Mouse (Mus musculus) forebrain, embryonic 10.5 days (tissue): ENCODE data around the gene Vmn1r206. TPM values are rescaled to one million over a fixed set of nuclear protein-coding genes. Genes with fewer than 3 reads are reported as not detected.
"Not testable (repeated sequence)": the region's sequence is repeated elsewhere in the genome, so short reads cannot be mapped to it uniquely, and the experiment has no call there.

Experiments used
- DNase-seq: peaks from one replicate; pipeline ENCODE4 v3.0.0-alpha.2; 2017; ENCODE audit warnings: low spot score; ENCODE audit errors: extremely low spot score
- H3K27ac ChIP-seq: fragments of 300-500 bp; sonication (generic); 2 replicates; pipeline ENCODE4 v1.5.1; 2016; ENCODE audit warnings: mild to moderate bottlenecking
- H3K27me3 ChIP-seq: fragments of 300-500 bp; sonication (generic); 2 replicates; pipeline ENCODE4 v1.6.1; 2016; ENCODE audit warnings: mild to moderate bottlenecking; ENCODE audit not compliant: poor library complexity, severe bottlenecking
- H3K36me3 ChIP-seq: fragments of 300-500 bp; sonication (generic); replicated peaks from 2 replicates; pipeline ENCODE4 v1.6.1; 2016; ENCODE audit warnings: mild to moderate bottlenecking, moderate library complexity
- H3K4me1 ChIP-seq: fragments of 300-500 bp; sonication (generic); 2 replicates; pipeline ENCODE4 v1.6.1; 2016
- H3K4me3 ChIP-seq: fragments of 300-500 bp; sonication (generic); 2 replicates; pipeline ENCODE4 v1.5.1; 2016; ENCODE audit warnings: mild to moderate bottlenecking, moderate library complexity
- H3K9me3 ChIP-seq: fragments of 300-500 bp; sonication (generic); 2 replicates; pipeline ENCODE4 v1.6.1; 2016; ENCODE audit warnings: mild to moderate bottlenecking, moderate library complexity
- WGBS: fragments of 180-500 bp; shearing (Covaris S2); methylation state at CpG from one replicate; pipeline ENCODE4 v1.1.7; 2016; 5-methylcytosine and 5-hydroxymethylcytosine counted together
- polyA plus RNA-seq: library from polyadenylated mRNA; unstranded; fragments of >200 nt; fragmentation: Nextera tagmentation; extraction: Ambion mirVana; gene quantifications from 2 replicates; pipeline ENCODE4 v1.2.1, GENCODE M21; 2016

Vmn1r206 gene
- polyA plus RNA-seq, result not detected in 2 replicates

GRCm38 (mm10) chr13:22624151-22624550 lies at the start of gene Vmn1r206:
Gene Vmn1r206 (minus strand): TSS chr13:22624251.
- H3K4me3 ChIP-seq, H3K27ac ChIP-seq, H3K36me3 ChIP-seq, DNase-seq, H3K27me3 ChIP-seq, H3K4me1 ChIP-seq, H3K9me3 ChIP-seq: not testable (repeated sequence)

GRCm38 (mm10) chr13:22592900-22593299 lies 31.2 kb downstream of the Vmn1r206 start, which contains the start of gene Vmn1r205:
Gene Vmn1r205 (minus strand): TSS chr13:22593000.
- WGBS, result 94% methylated on average over 3 of the region's 3 CpGs
- DNase-seq, result no peak
- Histone ChIP-seq H3K9me3 (no peaks in the 10 kb centered on the region), H3K36me3 (no peaks in the 10 kb centered on the region), H3K27me3 (no peaks in the 10 kb centered on the region), H3K4me1 (no peaks in the 10 kb centered on the region), H3K4me3 (no peak within 1 kb of the TSS), H3K27ac (no peak within 1 kb of the TSS)

GRCm38 (mm10) chr13:22583336-22583735 lies 40.7 kb downstream of the Vmn1r206 start:
- not testable (repeated sequence) for H3K4me1 ChIP-seq, DNase-seq, H3K4me3 ChIP-seq, H3K9me3 ChIP-seq, H3K27me3 ChIP-seq, H3K36me3 ChIP-seq, H3K27ac ChIP-seq
- 82% methylated on average over 14 of the region's 14 CpGs for WGBS

GRCm38 (mm10) chr13:22574911-22575310 lies 49.1 kb downstream of the Vmn1r206 start:
- H3K9me3 ChIP-seq, DNase-seq, H3K4me1 ChIP-seq, H3K36me3 ChIP-seq, H3K27me3 ChIP-seq, H3K4me3 ChIP-seq, H3K27ac ChIP-seq: not testable (repeated sequence)
- 88% methylated on average over 3 of the region's 3 CpGs for WGBS

Other genes starting within 250 kb of the Vmn1r206 start
- gene Vmn1r199, start 244.4 kb downstream of the Vmn1r206 start, polyA plus RNA-seq, result not detected in 2 replicates
- gene Vmn1r200, start 233.9 kb downstream of the Vmn1r206 start, polyA plus RNA-seq, result not detected in 2 replicates
- not detected in 2 replicates for gene Vmn1r201, start 152.3 kb downstream of the Vmn1r206 start, polyA plus RNA-seq
- gene Vmn1r202, start 118.9 kb downstream of the Vmn1r206 start, polyA plus RNA-seq, result 0.04 TPM in 1 of 2 replicates, not detected in the other
- not detected in 2 replicates for gene Vmn1r203, start 106.1 kb downstream of the Vmn1r206 start, polyA plus RNA-seq
- gene Vmn1r204, start 71.1 kb downstream of the Vmn1r206 start, polyA plus RNA-seq, result not detected in 2 replicates
- gene Vmn1r205, start 31.3 kb downstream of the Vmn1r206 start, polyA plus RNA-seq, result not detected in 2 replicates
- not detected in 2 replicates for gene Vmn1r207-ps, start 105.4 kb upstream of the Vmn1r206 start, polyA plus RNA-seq
- gene Vmn1r208, start 153.1 kb upstream of the Vmn1r206 start, polyA plus RNA-seq, result not detected in 2 replicates
- not detected in 2 replicates for gene Vmn1r209, start 185.4 kb upstream of the Vmn1r206 start, polyA plus RNA-seq
- gene Vmn1r210, start 207.1 kb upstream of the Vmn1r206 start, polyA plus RNA-seq, result not detected in 2 replicates
- not detected in 2 replicates for gene Vmn1r211, start 233.3 kb upstream of the Vmn1r206 start, polyA plus RNA-seq